21 mouse cellular contexts compared by ENCODE assay signal in the genomic region with DNA sequence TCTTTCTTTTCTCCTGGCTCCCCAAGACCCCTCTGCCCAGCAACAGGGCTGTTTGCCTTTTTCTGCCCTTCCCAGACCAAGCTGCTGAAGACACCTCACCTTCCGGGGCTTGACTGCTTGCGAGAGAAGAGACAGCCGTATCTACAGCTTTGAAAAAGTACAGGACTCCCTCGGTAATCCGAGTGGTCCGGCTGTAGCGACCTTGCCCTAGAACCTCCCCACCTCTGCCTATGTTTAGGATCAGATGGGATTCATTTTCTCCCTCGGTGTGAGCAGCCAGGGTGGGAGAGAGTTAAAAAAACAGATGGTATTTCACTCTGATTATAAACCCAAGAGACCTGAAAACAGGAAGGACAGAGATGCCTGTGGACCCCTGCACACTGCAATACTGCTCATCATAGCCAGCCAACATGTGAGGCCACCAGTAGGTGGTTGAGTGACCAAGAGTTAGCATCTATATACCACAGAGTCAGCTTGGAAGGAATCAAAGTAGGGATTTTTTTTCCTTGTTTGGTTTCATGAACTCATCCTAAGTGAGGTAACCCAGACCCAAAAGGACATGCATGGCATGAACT.
DNase-seq lines count a peak whose midpoint lies in the region; ATAC-seq and TF ChIP-seq lines count a peak whose summit lies in the region.
"Had no signal": no experiment of that assay in that cellular context is flagged by ENCODE, and none has a peak within 500 bp of the region (broad histone marks: within the 10 kb centered on the region; RNA-seq: fewer than 3 reads in every experiment).

No protein-coding gene starts in this region.

- no peak for TF ChIP-seq CTCF in kidney, adult 2 months (conservative IDR thresholded peaks at IDR 0.05; ENCODE audit: insufficient read depth, insufficient read length, low read depth, low read length)
- TF ChIP-seq CTCF in CH12.LX (conservative IDR thresholded peaks at IDR 0.05 in 1 of 2, IDR thresholded peaks at IDR 0.05 in 1 of 2; ENCODE audit: low read depth in 2 of 2, low read length in 2 of 2), result 0 out of 4 replicates have a peak, but pooled peaks of 1 of the 2 experiments have one; percentile 9

- no peak overlapping the region for H3K27ac ChIP-seq in kidney, embryonic 16.5 days (ENCODE audit: low read length)
- no peak overlapping the region for H3K27ac ChIP-seq in kidney, adult 2 months (ENCODE audit: insufficient read depth, low read depth, low read length)
- H3K27ac ChIP-seq in CH12.LX (ENCODE audit: insufficient read depth, low read depth), result peak overlapping the region; percentile 95
- H3K27ac ChIP-seq in embryonic facial prominence, embryonic 10.5 days (replicated peaks), result 0 out of 2 replicates have a peak overlapping the region, but pooled peaks have one; percentile 31
- peak overlapping the region; percentile 80 for H3K27ac ChIP-seq in limb, embryonic 12.5 days
- no peak overlapping the region for H3K27ac ChIP-seq in forebrain, embryonic 15.5 days (replicated peaks)
- H3K27ac ChIP-seq: forebrain, embryonic 13.5 days; heart, embryonic 15.5 days; hindbrain, embryonic 12.5 days; liver, embryonic 15.5 days had no signal

- TF ChIP-seq EP300 in CH12.LX (IDR thresholded peaks at IDR 0.05; ENCODE audit: low read length), result no peak

- H3K27me3 ChIP-seq in kidney, embryonic 16.5 days (ENCODE audit: insufficient read depth, low read length), result no peaks in the 10 kb centered on the region
- H3K27me3 ChIP-seq in kidney, adult 2 months (replicated peaks; ENCODE audit: control insufficient read depth, insufficient read depth, low read length), result no peaks in the 10 kb centered on the region
- H3K27me3 ChIP-seq in CH12.LX (replicated peaks), result no peaks in the 10 kb centered on the region
- H3K27me3 ChIP-seq in embryonic facial prominence, embryonic 10.5 days (replicated peaks; ENCODE audit: low read depth, poor library complexity, severe bottlenecking), result 0 out of 2 replicates have a peak, but pooled peaks cover 6% of the 10 kb centered on the region
- H3K27me3 ChIP-seq in limb, embryonic 12.5 days, result no peaks in the 10 kb centered on the region
- H3K27me3 ChIP-seq in forebrain, embryonic 15.5 days, result no peaks in the 10 kb centered on the region
- H3K27me3 ChIP-seq: forebrain, embryonic 13.5 days; heart, embryonic 15.5 days; hindbrain, embryonic 12.5 days; liver, embryonic 15.5 days had no signal

- H3K9me3 ChIP-seq in kidney, embryonic 16.5 days (ENCODE audit: low read length), result no peaks in the 10 kb centered on the region
- peaks cover 20% of the 10 kb centered on the region for H3K9me3 ChIP-seq in CH12.LX (replicated peaks; ENCODE audit: low read length)
- peaks cover 2% of the 10 kb centered on the region; the same call in 1 of the 2 replicates for H3K9me3 ChIP-seq in embryonic facial prominence, embryonic 10.5 days
- peaks cover 8% of the 10 kb centered on the region; the same call in 1 of the 2 replicates for H3K9me3 ChIP-seq in limb, embryonic 12.5 days
- H3K9me3 ChIP-seq in forebrain, embryonic 15.5 days, result no peaks in the 10 kb centered on the region
- H3K9me3 ChIP-seq: forebrain, embryonic 13.5 days; heart, embryonic 15.5 days; hindbrain, embryonic 12.5 days; liver, embryonic 15.5 days had no signal

- no peak overlapping the region for H3K4me3 ChIP-seq in kidney, embryonic 16.5 days (ENCODE audit: low read length)
- no peak overlapping the region for H3K4me3 ChIP-seq in kidney, adult 2 months (ENCODE audit: insufficient read depth, low read depth, low read length)
- H3K4me3 ChIP-seq in CH12.LX (replicated peaks in 1 of 3; ENCODE audit: low read depth in 2 of 3, low read length in 2 of 3, poor library complexity in 1 of 3), result peak overlapping the region in 1 of 3 experiments; percentile 51
- H3K4me3 ChIP-seq in embryonic facial prominence, embryonic 10.5 days, result 0 out of 2 replicates have a peak overlapping the region, but pooled peaks have one; percentile 14
- no peak overlapping the region for H3K4me3 ChIP-seq in limb, embryonic 12.5 days (replicated peaks)
- no peak overlapping the region for H3K4me3 ChIP-seq in forebrain, embryonic 15.5 days
- H3K4me3 ChIP-seq: erythroblast, embryonic 14.5 days; forebrain, embryonic 13.5 days; heart, embryonic 15.5 days; hindbrain, embryonic 12.5 days; liver, embryonic 15.5 days; myocyte had no signal

- dilution Hi-C loops in CH12.LX (cut with MboI; ENCODE audit: extremely low pct_ligation_motif_present, extremely low pct_unique_long_range_greater_than_20kb, low sequenced_read_pairs), result no loop called here

- no peak overlapping the region for H3K4me2 ChIP-seq in kidney, embryonic 16.5 days (replicated peaks; ENCODE audit: low read depth, low read length)
- peak overlapping the region; percentile 26 for H3K4me2 ChIP-seq in CH12.LX (ENCODE audit: insufficient read depth, low read depth, poor library complexity, severe bottlenecking)
- peak overlapping the region; percentile 41 for H3K4me2 ChIP-seq in limb, embryonic 12.5 days
- no peak overlapping the region for H3K4me2 ChIP-seq in forebrain, embryonic 15.5 days (replicated peaks)
- H3K4me2 ChIP-seq: forebrain, embryonic 13.5 days; heart, embryonic 15.5 days; hindbrain, embryonic 12.5 days; liver, embryonic 15.5 days had no signal

- H3K9ac ChIP-seq in kidney, embryonic 16.5 days (replicated peaks; ENCODE audit: low read length), result no peak overlapping the region
- H3K9ac ChIP-seq in CH12.LX (ENCODE audit: insufficient read depth, low read depth), result peak overlapping the region; percentile 15; the same call in 1 of the 2 replicates
- no peak overlapping the region for H3K9ac ChIP-seq in limb, embryonic 12.5 days (replicated peaks)
- no peak overlapping the region for H3K9ac ChIP-seq in forebrain, embryonic 15.5 days (replicated peaks)
- H3K9ac ChIP-seq: forebrain, embryonic 13.5 days; heart, embryonic 15.5 days; hindbrain, embryonic 12.5 days; liver, embryonic 15.5 days had no signal

- WGBS in kidney, embryonic 16.5 days, result 21% methylated on average over 8 of the region's 8 CpGs
- WGBS in kidney, adult 2 months, result 39% methylated on average over 8 of the region's 8 CpGs
- 31% methylated on average over 8 of the region's 8 CpGs for WGBS in embryonic facial prominence, embryonic 10.5 days
- WGBS in limb, embryonic 12.5 days, result 13% methylated on average over 8 of the region's 8 CpGs
- 78% methylated on average over 8 of the region's 8 CpGs for WGBS in forebrain, embryonic 15.5 days

- peaks cover 10% of the 10 kb centered on the region; the same call in 1 of the 2 replicates for H3K4me1 ChIP-seq in kidney, embryonic 16.5 days (ENCODE audit: insufficient read depth, low read length)
- no peaks in the 10 kb centered on the region for H3K4me1 ChIP-seq in kidney, adult 2 months (ENCODE audit: control insufficient read depth, insufficient read depth, low read length)
- H3K4me1 ChIP-seq in CH12.LX (ENCODE audit: control insufficient read depth in 1 of 2, insufficient read depth in 2 of 2), result peaks cover 8 to 39% of the 10 kb centered on the region in 2 experiments
- peaks cover 41% of the 10 kb centered on the region for H3K4me1 ChIP-seq in embryonic facial prominence, embryonic 10.5 days
- H3K4me1 ChIP-seq in limb, embryonic 12.5 days (replicated peaks), result peaks cover 41% of the 10 kb centered on the region
- H3K4me1 ChIP-seq in forebrain, embryonic 15.5 days, result no peaks in the 10 kb centered on the region
- H3K4me1 ChIP-seq: forebrain, embryonic 13.5 days had no signal

- TF ChIP-seq RAD21 in CH12.LX (IDR thresholded peaks at IDR 0.05; ENCODE audit: low read depth, low read length), result no peak; the same call in 1 of the 2 replicates

- DNase-seq in kidney, adult 2 months, result no peak
- DNase-seq in CH12.LX (ENCODE audit: extremely low read depth), result peak; percentile 34
- no peak for DNase-seq in embryonic facial prominence, embryonic 10.5 days (ENCODE audit: low spot score)
- DNase-seq in adrenal gland, postnatal 4 days (ENCODE audit: low spot score in 2 of 2), result no peak
- DNase-seq: adrenal gland, adult 8-10 months; cerebellum, adult 11-12 months; cerebellum, postnatal 14 days; gastrocnemius, postnatal 25 days; kidney, postnatal 14 days; left cerebral cortex, postnatal 4 days; midbrain, embryonic 14.5 days; right cerebral cortex, postnatal 4 days had no signal

- no peaks in the 10 kb centered on the region for H3K79me2 ChIP-seq in CH12.LX (replicated peaks; ENCODE audit: control insufficient read depth, extremely low read depth, insufficient read depth, poor library complexity, severe bottlenecking)

- in situ Hi-C loops in CH12.LX (cut with MboI; ENCODE audit: low pct_ligation_motif_present, low pct_unique_long_range_greater_than_20kb, low sequenced_read_pairs), result loop anchor here (5.0 kb wide), 2 partner anchors 36 to 86 kb away; partner anchors contain the start of gene Atl2

- ATAC-seq in kidney, embryonic 16.5 days (ENCODE audit: low FRiP score, low TSS enrichment), result peak; percentile 49; the same call in 1 of the 2 replicates
- ATAC-seq in limb, embryonic 12.5 days (ENCODE audit: insufficient number of reproducible peaks, insufficient read depth, low FRiP score, low TSS enrichment, low read depth), result peak; percentile 41; the same call in 1 of the 2 replicates
- no peak for ATAC-seq in forebrain, embryonic 15.5 days (replicated peaks)
- ATAC-seq: forebrain, embryonic 13.5 days had no signal

- TF ChIP-seq POLR2A in kidney, adult 2 months (IDR thresholded peaks at IDR 0.05; ENCODE audit: low read depth, low read length), result no peak
- no peak for TF ChIP-seq POLR2A in CH12.LX (IDR thresholded peaks at IDR 0.05; ENCODE audit: low read depth, low read length)

- no peaks in the 10 kb centered on the region for H3K36me3 ChIP-seq in kidney, embryonic 16.5 days (ENCODE audit: insufficient read depth, low read length)
- H3K36me3 ChIP-seq in kidney, adult 2 months (ENCODE audit: control insufficient read depth, insufficient read depth, low read length), result no peaks in the 10 kb centered on the region
- H3K36me3 ChIP-seq in CH12.LX (replicated peaks in 1 of 2; ENCODE audit: control insufficient read depth in 1 of 2, insufficient read depth in 1 of 2, low read length in 1 of 2), result no peaks in the 10 kb centered on the region
- no peaks in the 10 kb centered on the region for H3K36me3 ChIP-seq in embryonic facial prominence, embryonic 10.5 days (replicated peaks)
- H3K36me3 ChIP-seq in limb, embryonic 12.5 days, result no peaks in the 10 kb centered on the region
- H3K36me3 ChIP-seq in forebrain, embryonic 15.5 days, result no peaks in the 10 kb centered on the region
- H3K36me3 ChIP-seq: heart, embryonic 15.5 days; hindbrain, embryonic 12.5 days; liver, embryonic 15.5 days had no signal

TF ChIP-seq in CH12.LX, 34 proteins besides CTCF, POLR2A, EP300 and RAD21:
- TF ChIP-seq SMC3 (IDR thresholded peaks at IDR 0.05; ENCODE audit: low read depth, low read length) (peak; percentile 20; the same call in 1 of the 2 replicates), ZNF384 (IDR thresholded peaks at IDR 0.05; ENCODE audit: low read depth, low read length) (peak; percentile 35; the same call in 1 of the 2 replicates), MXI1 (IDR thresholded peaks at IDR 0.05; ENCODE audit: low read depth, low read length) (0 out of 2 replicates have a peak, but pooled peaks have one; percentile 38), SIN3A (IDR thresholded peaks at IDR 0.05; ENCODE audit: low read length) (no peak)

Comparison
In these comparisons a context has a peak if more than half of its experiments do, and no peak if none do; other contexts are left out.
1. H3K27ac ChIP-seq: peak in CH12.LX (single experiment), embryonic facial prominence, embryonic 10.5 days (single experiment) and limb, embryonic 12.5 days (single experiment); none in kidney, embryonic 16.5 days (single experiment), kidney, adult 2 months (single experiment) and forebrain, embryonic 15.5 days (single experiment).
2. H3K4me2 ChIP-seq: peak in CH12.LX (single experiment) and limb, embryonic 12.5 days (single experiment); none in kidney, embryonic 16.5 days (single experiment) and forebrain, embryonic 15.5 days (single experiment).